Mouse (Mus musculus) T-cell, adult 2 months (primary cell): ENCODE measurements around the gene Tfeb.

Experiments used
- DNase-seq: peaks from one replicate; pipeline ENCODE4 v3.0.0; 2022; ENCODE audit warnings: low spot score

The Tfeb gene

GRCm38 (mm10) chr17:47712889-47713571 is 23.8 kb upstream of the Tfeb start:
- no peak for DNase-seq

GRCm38 (mm10) chr17:47715037-47715436 is 21.8 kb upstream of the Tfeb start:
- no peak for DNase-seq

DNA sequence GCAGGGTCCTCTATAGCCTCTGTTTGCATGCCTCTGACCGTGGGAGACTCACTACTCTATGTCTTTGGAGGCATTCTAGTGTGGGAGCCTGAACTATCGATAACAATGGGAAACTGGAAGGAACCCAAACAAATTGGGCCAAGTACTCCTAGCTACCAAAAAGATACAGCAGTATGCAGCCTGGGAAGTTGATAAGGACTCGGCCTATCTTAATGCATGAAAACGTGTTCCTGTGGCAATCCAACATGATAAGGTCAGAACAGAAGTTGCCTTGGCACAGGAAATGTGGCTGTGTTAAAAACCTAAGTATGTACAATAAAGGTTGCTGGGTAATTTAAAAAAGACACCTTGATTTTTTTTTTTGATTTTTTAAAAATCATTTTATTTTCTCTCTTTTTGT is 15.6 kb upstream of the Tfeb start:
- DNase-seq = no peak

DNA sequence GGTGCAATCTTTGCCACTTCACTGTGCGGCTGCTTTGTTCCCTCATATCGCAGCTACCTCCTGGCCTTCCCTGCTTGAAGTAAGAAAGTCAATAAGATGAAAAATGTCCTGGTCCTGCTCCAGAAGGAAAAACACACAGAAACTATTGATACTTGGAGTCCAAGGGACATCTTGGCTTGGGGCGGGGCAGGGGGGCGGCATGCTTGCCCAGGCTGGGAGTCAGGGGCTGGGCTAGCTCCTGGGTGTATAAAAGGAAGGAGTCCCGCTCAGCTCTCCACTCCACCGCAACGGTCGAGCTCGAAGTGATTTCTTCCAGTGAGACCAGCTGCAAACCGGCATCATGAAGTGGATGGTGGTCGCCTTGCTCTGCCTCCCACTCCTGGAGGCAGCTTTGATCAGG is 10.3 kb upstream of the Tfeb start, which contains the start of gene Pgc:
Gene Pgc, plus strand, starts transcription at position 277 of the 400 bp plus-strand sequence.
- DNase-seq = no peak

- no peak for DNase-seq
Measured at GRCm38 (mm10) chr17:47730633-47731575, 5.9 kb upstream of the Tfeb start.

DNA sequence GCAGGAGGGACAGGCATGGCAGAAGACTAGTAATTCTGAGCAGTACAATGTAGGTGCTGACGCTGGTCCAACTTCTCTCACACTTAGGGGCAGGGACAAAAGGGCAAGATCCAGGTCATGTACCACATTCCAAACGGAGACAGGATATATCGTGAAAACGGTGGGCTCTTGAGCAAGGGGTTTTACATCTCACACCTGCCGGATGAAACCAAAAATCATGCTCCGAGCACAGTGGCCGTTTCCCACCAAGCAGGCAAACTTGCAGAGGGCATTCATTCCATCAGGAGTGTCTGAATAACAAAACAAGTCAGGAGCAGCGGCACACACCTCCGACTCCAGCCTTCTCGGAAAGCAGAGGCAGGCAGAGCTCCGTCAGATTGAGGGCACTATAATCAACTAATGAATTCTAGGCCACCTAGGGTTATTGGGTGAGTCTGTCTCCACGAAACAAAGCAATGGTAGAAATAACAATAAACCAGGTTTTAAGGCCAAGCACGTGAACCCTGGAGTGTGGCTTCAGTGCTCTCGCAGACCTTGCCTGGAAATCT is 1.2 kb upstream of the Tfeb start:
- DNase-seq = no peak

GRCm38 (mm10) chr17:47737271-47738065 is 638 bp downstream of the Tfeb start:
- peak; percentile 48 for DNase-seq

DNA sequence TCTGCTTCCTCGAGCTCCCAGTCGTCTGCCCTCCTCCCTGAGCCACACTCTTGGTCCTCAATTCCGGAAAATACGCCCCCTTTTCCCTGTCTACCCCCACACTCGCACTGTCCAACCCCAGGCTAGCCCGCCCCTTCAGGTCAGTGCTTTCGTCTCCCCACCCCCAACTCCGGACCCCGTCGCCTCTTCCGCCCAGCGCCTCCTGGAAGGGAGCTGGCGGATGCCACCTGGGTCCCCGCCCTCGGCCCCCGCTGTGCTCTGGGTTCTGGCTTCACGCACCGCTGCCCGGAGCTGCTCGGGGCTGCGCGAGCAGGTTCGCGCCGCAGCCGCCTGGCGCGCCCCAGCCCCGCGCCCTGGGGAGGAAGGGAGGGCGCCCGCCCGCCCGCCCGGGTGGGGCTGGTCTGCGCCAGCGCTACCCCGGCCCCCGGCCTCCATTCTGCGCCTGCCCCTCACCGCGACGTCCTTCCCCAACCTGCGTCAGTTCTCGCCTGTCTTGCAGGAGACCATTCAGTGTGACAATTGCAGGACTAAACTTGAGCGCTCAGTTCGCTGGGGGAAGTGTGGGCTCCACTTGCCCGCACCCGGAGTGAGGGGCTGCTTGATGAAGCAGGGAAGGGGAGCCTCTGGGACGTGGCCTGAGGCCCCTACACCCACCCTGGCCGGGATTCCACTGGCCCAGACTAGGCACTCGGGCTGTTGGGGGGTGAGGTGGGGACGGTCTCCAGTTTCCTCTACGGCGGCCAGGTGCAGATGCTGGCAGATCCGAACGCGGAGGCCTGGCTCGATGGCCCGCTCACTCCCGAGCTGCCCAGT is 1.4 kb downstream of the Tfeb start:
- DNase-seq = peak; percentile 56

- peak; percentile 68 for DNase-seq
Measured at GRCm38 (mm10) chr17:47738879-47739798, 2.3 kb downstream of the Tfeb start.

DNA sequence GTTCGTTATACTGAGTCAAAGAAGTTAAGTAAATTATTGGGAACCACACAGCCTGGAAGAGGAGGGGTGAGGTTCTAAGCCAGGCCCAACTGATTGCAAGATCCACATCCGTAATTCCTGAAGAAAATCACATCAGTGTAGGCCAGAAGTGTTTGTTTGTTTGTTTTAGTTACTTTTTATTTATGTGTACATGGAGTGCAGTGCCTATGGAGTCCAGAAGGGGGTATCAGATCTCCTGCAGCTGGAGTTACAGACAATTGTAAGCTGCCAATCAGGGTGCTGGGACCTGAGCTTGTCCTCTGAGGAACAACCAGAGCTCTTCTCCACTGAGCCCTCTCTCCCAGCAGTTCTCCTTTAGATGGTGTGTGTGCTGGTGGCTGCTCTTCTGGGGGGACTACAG is 3.4 kb downstream of the Tfeb start:
- no peak for DNase-seq

- DNase-seq = peak; percentile 38
Measured at GRCm38 (mm10) chr17:47742991-47743734, 6.3 kb downstream of the Tfeb start.

DNA sequence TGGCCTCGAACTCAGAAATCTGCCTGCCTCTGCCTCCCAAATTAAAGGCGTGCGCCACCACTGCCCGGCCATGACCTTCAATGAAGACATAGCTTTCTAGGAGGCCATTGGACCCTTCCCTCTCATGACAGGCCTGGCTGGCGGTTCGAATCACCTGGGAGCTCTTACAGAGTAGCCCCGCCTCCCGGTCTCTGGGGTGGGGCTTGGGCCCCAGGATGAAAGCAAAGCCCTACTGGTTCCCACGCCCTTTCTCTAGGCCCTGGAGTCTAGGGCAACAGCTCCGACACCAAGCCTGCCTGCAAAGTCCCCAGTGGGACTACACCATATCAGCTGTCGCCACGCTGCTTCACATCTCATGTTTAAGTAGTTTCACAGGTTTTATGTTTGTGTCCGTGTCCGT is 7.3 kb downstream of the Tfeb start:
- no peak for DNase-seq

DNA sequence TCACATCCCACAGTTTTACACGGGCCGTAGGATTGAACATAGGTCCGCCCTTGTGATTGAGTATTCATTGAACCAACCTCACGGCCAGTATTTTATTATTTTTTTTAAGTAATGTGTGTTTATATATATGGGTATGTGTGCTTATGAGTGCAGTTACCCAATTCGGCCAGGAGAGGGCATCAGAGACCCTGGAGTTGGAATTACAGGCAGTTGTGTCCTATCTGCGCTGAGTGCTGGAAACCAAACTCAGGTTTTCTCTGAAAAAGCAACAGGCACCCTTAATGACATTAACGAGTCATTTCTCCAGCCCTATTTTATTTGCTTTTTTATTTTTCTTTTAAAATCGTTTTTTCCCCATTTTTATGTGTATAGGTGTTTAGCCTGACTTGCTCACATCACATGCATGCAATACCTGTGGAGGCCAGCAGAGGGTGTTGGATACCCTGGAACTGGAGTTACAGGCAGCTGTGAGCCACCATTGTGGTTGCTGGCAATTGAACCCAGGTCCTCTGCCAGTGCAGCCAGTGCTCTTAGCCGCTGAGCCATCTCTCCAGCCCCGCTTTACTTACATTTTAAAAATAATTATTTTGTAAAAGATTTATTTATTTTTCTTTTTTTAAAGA is 8.0 kb downstream of the Tfeb start:
- peak; percentile 42 for DNase-seq

GRCm38 (mm10) chr17:47748791-47749553 is 12.1 kb downstream of the Tfeb start:
- DNase-seq = no peak

- DNase-seq = no peak
Measured at GRCm38 (mm10) chr17:47749626-47750025, 12.8 kb downstream of the Tfeb start.

DNA sequence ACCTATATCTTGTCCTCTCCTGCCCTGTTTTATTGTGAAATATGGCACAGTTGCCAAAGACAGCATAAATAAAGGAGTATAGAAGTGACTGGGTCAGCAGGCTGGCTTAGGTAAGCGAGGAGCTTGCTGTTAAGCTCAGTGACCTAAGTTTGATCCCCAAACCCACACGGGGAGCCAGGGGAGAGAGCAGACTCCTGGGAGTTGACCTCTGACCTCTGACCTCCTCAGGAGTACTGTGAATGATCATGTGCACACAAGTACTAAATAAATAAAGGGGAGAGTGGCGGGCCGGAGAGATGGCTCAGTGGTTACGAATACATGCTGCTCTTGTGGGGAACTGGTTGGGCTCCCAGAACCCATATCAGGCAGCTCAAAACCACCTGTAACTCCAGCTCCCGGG is 13.3 kb downstream of the Tfeb start:
- DNase-seq = no peak

DNA sequence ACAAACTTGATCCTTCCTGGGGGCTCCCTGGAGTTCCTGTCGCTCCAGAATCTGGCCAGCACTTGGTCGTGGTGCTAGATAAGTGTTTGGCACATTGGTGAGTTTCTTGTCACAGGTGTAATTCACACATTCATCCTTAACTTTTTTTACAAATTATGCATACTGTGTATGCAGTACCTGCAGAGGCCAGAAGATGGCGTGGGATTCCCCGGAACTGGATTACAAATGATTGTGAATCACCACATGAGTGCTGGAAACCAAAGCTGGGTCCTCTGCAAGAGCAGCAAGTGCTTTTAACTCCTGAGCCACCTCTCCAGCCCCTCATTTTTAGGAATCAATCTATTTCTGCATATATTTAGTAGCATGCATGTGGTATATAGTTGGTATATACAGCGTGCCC is 15.0 kb downstream of the Tfeb start:
- DNase-seq = no peak

- DNase-seq = no peak
Measured at GRCm38 (mm10) chr17:47753130-47753775, 16.4 kb downstream of the Tfeb start.
